Mouse (Mus musculus) MEL-GATA-1-ER (cell line): ENCODE data around the gene Ccdc60.
"Not testable (repeated sequence)": the region's sequence is repeated elsewhere in the genome, so short reads cannot be mapped to it uniquely, and the experiment has no call there.

Experiments used
- DNase-seq: peaks from one replicate; pipeline ENCODE4 v3.0.0-alpha.2; 2012; ENCODE audit warnings: low read depth; ENCODE audit errors: extremely low read depth

Gene Ccdc60

GRCm38 (mm10) chr5:116194499-116194898 is 94.3 kb downstream of the Ccdc60 start:
- DNase-seq: no peak

GRCm38 (mm10) chr5:116192693-116193092 is 96.1 kb downstream of the Ccdc60 start:
- no peak for DNase-seq

DNA sequence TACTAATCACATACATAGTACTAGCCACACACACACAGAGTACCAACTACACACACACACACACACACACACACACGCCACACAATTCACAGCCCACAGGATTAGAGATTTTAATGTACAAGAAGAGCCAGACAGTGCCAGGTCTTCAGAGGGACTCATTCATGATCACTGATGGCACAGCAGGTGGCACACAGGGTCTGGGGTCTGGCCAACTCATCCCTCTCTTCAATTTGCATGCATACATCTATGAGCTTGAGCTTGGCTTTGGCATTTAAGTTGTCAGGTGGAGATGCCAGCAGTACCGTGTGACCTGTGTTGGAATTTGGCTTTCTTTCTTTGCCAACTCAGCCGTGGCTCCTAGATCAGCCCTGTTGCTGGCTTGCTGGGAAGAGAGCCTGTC is 97.2 kb downstream of the Ccdc60 start:
- no peak for DNase-seq

GRCm38 (mm10) chr5:116189818-116190217 is 99.0 kb downstream of the Ccdc60 start:
- DNase-seq: no peak

- DNase-seq: no peak
These were observed 108.2 kb downstream of the Ccdc60 start for GRCm38 (mm10) chr5:116180594-116180993.

- no peak for DNase-seq
These were observed 117.1 kb downstream of the Ccdc60 start for GRCm38 (mm10) chr5:116171721-116172120.

GRCm38 (mm10) chr5:116166965-116167364 is 121.8 kb downstream of the Ccdc60 start:
- DNase-seq: no peak

- no peak for DNase-seq
These were observed 123.4 kb downstream of the Ccdc60 start for GRCm38 (mm10) chr5:116165203-116165888.

DNA sequence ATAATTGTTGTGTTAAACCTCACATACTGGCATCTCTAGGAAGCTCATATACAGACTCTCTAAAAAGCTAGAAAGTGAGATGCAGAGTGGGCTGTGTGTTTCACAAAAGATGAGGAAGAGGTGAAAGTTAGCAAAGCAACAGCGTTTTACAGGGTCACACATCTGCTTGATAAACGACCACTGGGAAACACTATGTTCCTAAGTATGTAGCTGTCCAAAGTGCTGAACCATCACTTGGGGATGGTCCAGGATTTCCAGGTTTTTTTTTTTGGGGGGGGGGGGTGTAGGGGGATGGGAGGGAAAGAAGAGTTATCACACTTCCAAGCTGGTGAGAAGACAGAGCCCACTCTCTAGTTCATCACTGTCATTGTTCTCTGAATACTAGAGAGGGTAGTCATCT is 134.0 kb downstream of the Ccdc60 start:
- DNase-seq: no peak

DNA sequence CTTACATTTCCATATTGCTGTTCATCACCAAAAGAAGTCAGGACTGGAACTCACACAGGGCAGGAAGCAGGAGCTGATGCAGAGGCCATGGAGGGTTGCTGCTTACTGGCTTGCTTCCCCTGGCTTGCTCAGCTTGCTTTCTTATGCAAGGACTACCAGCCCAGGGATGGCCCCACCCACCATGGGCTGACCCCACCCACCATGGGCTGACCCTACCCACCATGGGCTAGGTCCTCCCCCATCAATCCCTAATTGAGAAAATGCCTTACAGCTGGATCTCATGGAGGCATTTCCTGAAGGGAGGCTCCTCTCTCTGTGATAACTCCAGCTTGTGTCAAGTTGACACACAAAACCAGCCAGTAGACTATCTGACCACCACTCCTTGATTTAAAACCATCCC is 142.3 kb downstream of the Ccdc60 start:
- DNase-seq: not testable (repeated sequence)

DNA sequence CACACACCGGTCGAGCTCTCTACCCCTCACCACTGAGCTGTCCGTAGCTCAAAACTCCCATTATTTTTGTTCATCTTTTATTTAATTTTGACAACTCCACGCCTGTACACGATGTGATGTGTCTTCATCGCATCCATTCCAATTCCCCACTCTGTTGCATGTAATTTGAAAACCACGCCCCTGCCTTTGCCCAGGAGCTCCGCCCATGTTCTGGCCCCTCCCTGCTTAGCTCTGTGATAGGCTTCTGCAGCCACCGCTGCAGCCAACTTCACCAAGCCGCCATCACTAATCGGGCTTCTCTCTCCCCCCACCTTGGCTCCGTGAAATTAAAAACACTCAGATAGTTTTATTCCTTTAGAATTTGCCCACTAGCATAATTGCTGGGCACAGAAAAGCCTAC is 144.1 kb downstream of the Ccdc60 start:
- no peak for DNase-seq

- DNase-seq: no peak
These were observed 148.1 kb downstream of the Ccdc60 start for GRCm38 (mm10) chr5:116140682-116141081.

- no peak for DNase-seq
These were observed 165.4 kb downstream of the Ccdc60 start for GRCm38 (mm10) chr5:116123344-116123743.

DNA sequence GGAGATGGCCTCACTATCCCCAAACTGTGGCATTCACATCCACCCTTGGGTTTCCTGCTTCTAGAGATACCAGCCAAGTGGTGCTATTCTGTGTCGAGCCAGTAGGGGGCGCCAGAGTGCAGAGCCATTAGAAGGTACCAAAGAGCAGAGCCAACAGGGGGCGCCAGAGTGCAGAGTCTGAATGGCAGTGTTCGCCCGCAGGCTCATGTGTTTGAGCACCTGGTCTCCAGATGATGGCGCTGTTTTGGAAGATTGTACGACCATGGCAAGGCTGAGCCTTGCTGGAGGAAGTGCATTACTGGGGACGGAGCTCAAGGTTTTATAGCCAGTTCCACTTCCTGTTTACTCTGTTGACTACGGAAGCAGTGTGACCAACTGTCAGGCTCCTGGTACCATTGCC is 172.2 kb downstream of the Ccdc60 start:
- DNase-seq: no peak

DNA sequence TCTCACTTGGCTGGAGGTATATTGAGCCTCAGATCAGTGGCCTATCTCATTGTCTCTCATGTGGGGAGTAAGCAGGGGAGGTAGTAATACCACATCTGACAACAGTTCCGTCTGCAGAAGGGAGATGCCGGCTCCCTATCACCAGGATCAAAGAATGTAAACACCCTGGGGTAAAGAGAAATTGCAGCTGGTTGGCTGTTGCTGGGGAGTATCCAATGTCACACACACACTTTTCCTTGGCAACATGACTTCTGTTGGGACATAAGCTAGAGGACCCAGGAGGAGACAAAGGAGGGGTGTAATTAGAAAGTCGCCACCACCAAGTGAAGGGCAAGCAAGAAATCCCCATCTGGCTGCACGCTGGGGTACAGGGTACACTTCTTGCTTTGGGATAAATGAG is 172.7 kb downstream of the Ccdc60 start:
- no peak for DNase-seq

GRCm38 (mm10) chr5:116115071-116115834 is 173.5 kb downstream of the Ccdc60 start:
- DNase-seq: no peak

GRCm38 (mm10) chr5:116108651-116109050 is 180.1 kb downstream of the Ccdc60 start:
- DNase-seq: no peak

GRCm38 (mm10) chr5:116084231-116084630 is 204.6 kb downstream of the Ccdc60 start:
- no peak for DNase-seq

GRCm38 (mm10) chr5:116083081-116083480 is 205.7 kb downstream of the Ccdc60 start, which contains the start of gene Tmem233:
Gene Tmem233 (minus strand): TSS chr5:116083244.
- no peak for DNase-seq

DNA sequence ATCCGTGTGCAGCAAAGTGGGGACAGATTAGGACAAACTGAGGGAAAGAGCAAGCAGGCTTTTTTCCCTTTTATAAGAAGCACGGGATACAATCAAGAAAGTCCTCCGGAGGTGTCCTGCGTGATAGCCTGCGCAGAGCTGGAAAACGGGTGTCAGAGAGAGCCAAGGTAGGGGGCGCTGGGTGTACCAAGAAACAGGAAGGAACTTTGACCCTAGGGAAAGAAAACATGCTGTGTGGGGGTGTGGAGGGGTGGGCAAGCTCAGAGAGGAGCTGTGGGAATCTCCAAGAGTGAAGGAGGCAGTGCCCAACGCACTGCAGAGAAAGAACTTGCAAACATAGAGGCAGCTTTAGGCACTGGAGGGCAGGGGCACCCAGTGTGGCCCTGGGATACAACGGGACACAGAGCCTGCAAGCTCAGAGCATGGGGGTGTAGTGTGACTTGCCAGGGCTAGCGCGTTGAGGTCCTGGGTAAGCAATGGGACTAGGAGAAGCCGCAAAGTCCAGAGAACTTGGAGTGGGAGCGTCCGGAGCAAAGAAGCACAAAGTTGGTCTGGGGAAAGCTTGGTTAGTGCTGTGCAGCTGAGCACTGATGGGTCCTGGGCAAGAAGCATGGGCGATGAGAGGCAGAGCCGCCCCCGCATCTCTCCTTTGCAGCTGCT is 206.4 kb downstream of the Ccdc60 start:
- DNase-seq: no peak

DNA sequence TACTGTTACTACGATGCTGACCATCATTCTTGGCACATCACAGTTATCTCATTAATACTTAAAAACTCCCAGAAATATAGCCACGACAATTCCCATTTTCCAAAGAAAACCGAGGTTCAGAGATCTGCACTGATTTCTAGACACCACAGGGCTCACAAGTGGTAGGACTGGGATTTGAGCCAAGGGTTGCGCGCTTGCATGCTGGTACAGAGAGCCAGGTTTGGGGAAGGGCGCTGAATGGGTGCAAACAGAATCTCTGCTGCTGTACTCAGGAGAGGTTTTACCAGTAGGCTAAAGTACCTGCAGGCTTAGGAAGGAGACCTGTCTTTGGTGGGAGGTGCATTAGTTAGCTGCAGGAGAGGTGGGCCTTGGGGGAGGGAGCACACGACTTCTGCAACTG is 207.2 kb downstream of the Ccdc60 start:
- DNase-seq: no peak

DNA sequence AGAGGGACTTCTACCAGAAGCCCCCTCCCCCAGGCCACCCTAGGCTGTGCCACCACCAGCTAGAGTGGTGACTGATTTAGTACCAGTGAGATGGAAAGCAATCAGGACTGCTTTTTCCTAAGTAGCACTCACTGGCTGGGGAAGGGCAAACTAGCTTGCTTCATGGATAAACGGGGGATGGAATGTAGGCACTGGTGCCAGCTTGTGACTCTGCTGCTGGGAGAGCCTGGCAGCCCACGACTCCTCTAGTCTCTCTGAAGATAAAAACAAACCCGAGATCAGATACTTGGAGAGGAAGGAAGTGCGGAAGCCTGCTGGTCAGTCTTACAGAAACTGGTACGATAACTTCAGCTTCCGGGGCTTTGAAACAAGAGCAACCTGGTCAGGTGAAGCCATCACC is 208.0 kb downstream of the Ccdc60 start:
- no peak for DNase-seq
